Mouse (Mus musculus): Measurements from ENCODE around the gene Lix1. TPM values are rescaled to one million over a fixed set of nuclear protein-coding genes. Genes with fewer than 3 reads are reported as not detected.

The Lix1 gene
- polyA plus RNA-seq, 1 experiment from 2014 or later = 10.3 TPM

DNA sequence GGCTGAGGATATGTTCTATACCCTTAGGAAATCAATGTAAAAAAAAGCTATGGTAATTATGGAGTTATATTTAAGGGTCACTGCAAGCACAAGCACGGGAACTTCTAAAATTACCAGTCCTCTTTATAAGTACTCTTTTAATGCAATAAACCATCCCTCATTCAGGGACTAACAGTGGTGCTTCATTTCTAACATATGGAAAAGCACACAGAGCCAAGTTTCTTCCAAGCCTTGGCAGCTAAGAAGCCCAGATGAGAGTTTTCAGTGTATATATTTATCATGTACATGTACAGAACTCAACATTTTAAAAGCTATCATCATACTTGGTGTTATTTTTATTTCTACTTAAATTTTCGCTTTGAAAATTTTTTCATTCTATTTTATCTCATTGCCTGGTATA is 26.4 kb downstream of the Lix1 start:
- no peak for ATAC-seq (ENCODE audit: low read depth)
- Histone ChIP-seq H3K36me3 (ENCODE audit: control insufficient read depth, insufficient read depth, low read length) (no peaks in the 10 kb centered on the region), H3K9me3 (ENCODE audit: control insufficient read depth, low read length) (no peaks in the 10 kb centered on the region), H3K4me1 (ENCODE audit: control insufficient read depth, insufficient read depth, low read length) (no peaks in the 10 kb centered on the region), H3K4me2 (ENCODE audit: low read depth, low read length) (no peak overlapping the region), H3K9ac (replicated peaks; ENCODE audit: low read depth, low read length) (no peak overlapping the region), H3K27ac (ENCODE audit: low read depth, low read length) (no peak overlapping the region), H3K4me3 (ENCODE audit: low read depth, low read length) (no peak overlapping the region), H3K27me3 (ENCODE audit: control insufficient read depth, insufficient read depth, low read length) (no peaks in the 10 kb centered on the region)
- 87% methylated on average over 2 of the region's 2 CpGs for WGBS

GRCm38 (mm10) chr17:17433679-17434078 is 31.2 kb downstream of the Lix1 start:
- Histone ChIP-seq H3K27me3 (ENCODE audit: control insufficient read depth, insufficient read depth, low read length) (no peaks in the 10 kb centered on the region), H3K4me1 (ENCODE audit: control insufficient read depth, insufficient read depth, low read length) (no peaks in the 10 kb centered on the region), H3K36me3 (ENCODE audit: control insufficient read depth, insufficient read depth, low read length) (no peaks in the 10 kb centered on the region), H3K27ac (ENCODE audit: low read depth, low read length) (no peak overlapping the region), H3K9me3 (ENCODE audit: control insufficient read depth, low read length) (no peaks in the 10 kb centered on the region), H3K4me3 (ENCODE audit: low read depth, low read length) (no peak overlapping the region), H3K4me2 (ENCODE audit: low read depth, low read length) (no peak overlapping the region), H3K9ac (replicated peaks; ENCODE audit: low read depth, low read length) (no peak overlapping the region)
- no peak for ATAC-seq (ENCODE audit: low read depth)
- whole genome bisulfite sequencing = 77% methylated on average over 4 of the region's 4 CpGs

DNA sequence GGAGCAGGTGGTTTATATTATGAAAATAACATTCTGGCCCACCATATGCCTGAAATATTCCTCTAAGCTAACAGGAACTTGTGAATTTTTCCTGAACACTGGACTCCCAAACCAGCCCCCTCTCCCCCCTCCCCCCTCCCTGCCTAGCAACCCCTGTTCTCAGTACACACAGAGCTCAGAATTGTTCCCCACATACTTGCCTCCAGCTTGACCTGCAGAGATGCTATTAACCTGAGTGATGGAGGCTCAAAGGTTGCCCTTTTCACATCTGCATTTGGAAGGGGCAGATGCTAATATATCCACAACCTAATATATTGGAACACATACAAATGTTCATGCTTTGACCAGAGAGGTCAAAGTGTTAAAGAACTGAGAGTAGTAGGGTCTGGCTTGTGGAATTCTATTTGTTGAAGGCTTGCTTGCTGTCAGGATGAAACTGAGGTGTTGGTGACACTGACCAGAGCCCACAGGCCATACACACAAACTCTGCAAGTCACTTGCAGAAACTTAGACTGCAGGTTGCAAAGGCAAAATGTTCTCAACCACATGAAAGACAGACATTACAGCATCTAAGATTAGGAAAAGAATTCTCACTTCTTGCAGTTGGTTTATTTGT is 36.2 kb downstream of the Lix1 start:
- H3K9ac ChIP-seq (replicated peaks; ENCODE audit: low read depth, low read length) = no peak overlapping the region
- H3K36me3 ChIP-seq (ENCODE audit: control insufficient read depth, insufficient read depth, low read length) = no peaks in the 10 kb centered on the region
- no peaks in the 10 kb centered on the region for H3K4me1 ChIP-seq (ENCODE audit: control insufficient read depth, insufficient read depth, low read length)
- H3K9me3 ChIP-seq (ENCODE audit: control insufficient read depth, low read length) = no peaks in the 10 kb centered on the region
- no peaks in the 10 kb centered on the region for H3K27me3 ChIP-seq (ENCODE audit: control insufficient read depth, insufficient read depth, low read length)
- no peak overlapping the region for H3K4me3 ChIP-seq (ENCODE audit: low read depth, low read length)
- no peak overlapping the region for H3K4me2 ChIP-seq (ENCODE audit: low read depth, low read length)
- ATAC-seq (ENCODE audit: low read depth) = no peak
- H3K27ac ChIP-seq (ENCODE audit: low read depth, low read length) = no peak overlapping the region

GRCm38 (mm10) chr17:17441876-17442498 is 39.5 kb downstream of the Lix1 start:
- WGBS = 19% methylated on average over 4 of the region's 4 CpGs
- ATAC-seq (ENCODE audit: low read depth) = no peak
- Histone ChIP-seq H3K36me3 (ENCODE audit: control insufficient read depth, insufficient read depth, low read length) (no peaks in the 10 kb centered on the region), H3K9ac (replicated peaks; ENCODE audit: low read depth, low read length) (no peak overlapping the region), H3K4me1 (ENCODE audit: control insufficient read depth, insufficient read depth, low read length) (no peaks in the 10 kb centered on the region), H3K4me2 (ENCODE audit: low read depth, low read length) (no peak overlapping the region), H3K27me3 (ENCODE audit: control insufficient read depth, insufficient read depth, low read length) (no peaks in the 10 kb centered on the region), H3K27ac (ENCODE audit: low read depth, low read length) (no peak overlapping the region), H3K4me3 (ENCODE audit: low read depth, low read length) (no peak overlapping the region), H3K9me3 (ENCODE audit: control insufficient read depth, low read length) (no peaks in the 10 kb centered on the region)

DNA sequence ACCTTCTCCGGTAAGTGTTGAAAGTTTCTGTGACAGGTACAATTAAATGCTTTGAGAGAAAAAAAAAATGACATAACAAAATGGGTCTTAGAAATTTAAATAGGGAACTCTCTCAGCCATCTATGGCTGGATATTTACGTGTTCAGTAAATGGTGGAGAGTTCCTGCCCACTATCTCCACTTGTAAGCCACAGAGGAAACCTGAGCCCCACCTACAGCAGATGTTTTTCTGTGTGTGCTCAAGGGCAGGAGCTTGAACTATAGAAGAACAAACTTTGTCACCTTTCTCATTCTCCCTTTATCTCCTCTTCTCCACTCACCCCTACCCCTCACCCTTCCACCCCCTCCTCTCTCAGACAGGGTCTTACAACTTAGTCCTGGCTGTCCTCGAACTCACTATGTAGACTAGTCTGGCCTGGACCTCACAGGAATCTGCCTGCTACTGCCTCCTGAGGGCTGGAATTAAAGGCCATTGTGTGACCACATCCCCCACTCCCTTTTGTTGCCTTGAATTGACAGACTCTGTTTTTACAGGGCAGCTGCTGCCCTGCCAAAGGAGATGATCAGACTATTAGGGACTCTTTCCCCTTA is 41.9 kb downstream of the Lix1 start:
- Histone ChIP-seq H3K4me2 (ENCODE audit: low read depth, low read length) (no peak overlapping the region), H3K4me1 (ENCODE audit: control insufficient read depth, insufficient read depth, low read length) (0 out of 2 replicates have a peak, but pooled peaks cover 5% of the 10 kb centered on the region), H3K4me3 (ENCODE audit: low read depth, low read length) (no peak overlapping the region), H3K9ac (replicated peaks; ENCODE audit: low read depth, low read length) (no peak overlapping the region), H3K27ac (ENCODE audit: low read depth, low read length) (no peak overlapping the region), H3K9me3 (ENCODE audit: control insufficient read depth, low read length) (no peaks in the 10 kb centered on the region), H3K36me3 (ENCODE audit: control insufficient read depth, insufficient read depth, low read length) (no peaks in the 10 kb centered on the region), H3K27me3 (ENCODE audit: control insufficient read depth, insufficient read depth, low read length) (no peaks in the 10 kb centered on the region)
- 92% methylated on average over 3 of the region's 3 CpGs for WGBS
- no peak for ATAC-seq (ENCODE audit: low read depth)

DNA sequence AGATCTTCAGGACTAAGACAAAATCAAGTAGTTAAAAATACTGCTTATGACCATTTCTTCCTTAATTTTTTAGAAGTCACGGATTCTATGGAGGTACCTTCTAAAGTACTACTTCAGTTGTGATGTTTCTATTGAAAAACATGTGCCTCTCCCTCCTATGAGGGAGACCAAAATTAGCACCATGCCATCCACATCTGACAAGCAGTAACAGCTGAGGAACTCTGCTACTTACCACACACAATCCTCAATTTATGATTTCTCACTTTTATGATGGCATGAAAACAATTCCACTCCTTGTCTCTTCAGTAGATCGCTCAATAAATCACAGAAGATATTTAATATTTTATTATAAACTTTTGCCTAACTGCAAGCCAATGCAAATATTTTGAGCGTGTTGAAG is 44.2 kb downstream of the Lix1 start:
- no peak overlapping the region for H3K4me3 ChIP-seq (ENCODE audit: low read depth, low read length)
- 95% methylated on average over 3 of the region's 3 CpGs for WGBS
- no peak overlapping the region for H3K27ac ChIP-seq (ENCODE audit: low read depth, low read length)
- no peaks in the 10 kb centered on the region for H3K9me3 ChIP-seq (ENCODE audit: control insufficient read depth, low read length)
- H3K36me3 ChIP-seq (ENCODE audit: control insufficient read depth, insufficient read depth, low read length) = no peaks in the 10 kb centered on the region
- no peak overlapping the region for H3K9ac ChIP-seq (replicated peaks; ENCODE audit: low read depth, low read length)
- H3K4me1 ChIP-seq (ENCODE audit: control insufficient read depth, insufficient read depth, low read length) = 0 out of 2 replicates have a peak, but pooled peaks cover 6% of the 10 kb centered on the region
- H3K27me3 ChIP-seq (ENCODE audit: control insufficient read depth, insufficient read depth, low read length) = no peaks in the 10 kb centered on the region
- ATAC-seq (ENCODE audit: low read depth) = no peak
- H3K4me2 ChIP-seq (ENCODE audit: low read depth, low read length) = no peak overlapping the region

DNA sequence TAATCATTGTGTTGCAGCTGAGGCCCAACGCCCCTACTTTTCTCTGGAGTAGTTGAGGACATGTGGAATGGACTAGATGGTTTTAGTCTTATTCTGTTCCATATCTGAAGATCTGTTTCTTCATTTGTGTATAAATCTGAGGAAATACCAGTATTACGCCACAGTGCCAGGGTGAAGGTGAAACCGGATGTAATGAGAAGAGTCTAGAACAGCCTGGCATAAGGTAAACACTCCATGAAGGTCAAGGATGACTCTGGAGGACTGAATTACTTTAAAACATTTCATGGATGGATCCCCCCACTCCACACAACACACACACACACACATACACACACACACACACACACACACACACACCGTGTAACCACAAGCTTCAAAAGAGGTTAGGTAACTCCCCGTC is 45.3 kb downstream of the Lix1 start:
- Histone ChIP-seq H3K4me1 (ENCODE audit: control insufficient read depth, insufficient read depth, low read length) (0 out of 2 replicates have a peak, but pooled peaks cover 6% of the 10 kb centered on the region), H3K27me3 (ENCODE audit: control insufficient read depth, insufficient read depth, low read length) (no peaks in the 10 kb centered on the region), H3K4me3 (ENCODE audit: low read depth, low read length) (no peak overlapping the region), H3K36me3 (ENCODE audit: control insufficient read depth, insufficient read depth, low read length) (no peaks in the 10 kb centered on the region), H3K4me2 (ENCODE audit: low read depth, low read length) (no peak overlapping the region), H3K27ac (ENCODE audit: low read depth, low read length) (no peak overlapping the region), H3K9me3 (ENCODE audit: control insufficient read depth, low read length) (no peaks in the 10 kb centered on the region), H3K9ac (replicated peaks; ENCODE audit: low read depth, low read length) (no peak overlapping the region)
- 62% methylated on average over 5 of the region's 5 CpGs for WGBS
- 0 out of 2 replicates have a peak, but pooled peaks have one; percentile 35 for ATAC-seq (ENCODE audit: low read depth)

- ATAC-seq (ENCODE audit: low read depth) = peak; percentile 91
- no peaks in the 10 kb centered on the region for H3K9me3 ChIP-seq (ENCODE audit: control insufficient read depth, low read length)
- H3K27ac ChIP-seq (ENCODE audit: low read depth, low read length) = peak overlapping the region; percentile 49; the same call in 1 of the 2 replicates
- WGBS = 4% methylated on average over 17 of the region's 17 CpGs
- no peaks in the 10 kb centered on the region for H3K27me3 ChIP-seq (ENCODE audit: control insufficient read depth, insufficient read depth, low read length)
- H3K4me1 ChIP-seq (ENCODE audit: control insufficient read depth, insufficient read depth, low read length) = 0 out of 2 replicates have a peak, but pooled peaks cover 6% of the 10 kb centered on the region
- peak overlapping the region; percentile 37 for H3K4me3 ChIP-seq (ENCODE audit: low read depth, low read length)
- peak overlapping the region; percentile 56 for H3K9ac ChIP-seq (replicated peaks; ENCODE audit: low read depth, low read length)
- H3K36me3 ChIP-seq (ENCODE audit: control insufficient read depth, insufficient read depth, low read length) = no peaks in the 10 kb centered on the region
- peak overlapping the region; percentile 67 for H3K4me2 ChIP-seq (ENCODE audit: low read depth, low read length)
Measured at GRCm38 (mm10) chr17:17448737-17449440, 46.4 kb downstream of the Lix1 start.

GRCm38 (mm10) chr17:17449441-17449770 is 46.9 kb downstream of the Lix1 start:
- H3K4me2 ChIP-seq (ENCODE audit: low read depth, low read length) = peak overlapping the region; percentile 67
- WGBS = 2% methylated on average over 5 of the region's 5 CpGs
- no peak for ATAC-seq (ENCODE audit: low read depth)
- peak overlapping the region; percentile 37; the same call in 1 of the 2 replicates for H3K4me3 ChIP-seq (ENCODE audit: low read depth, low read length)
- H3K27me3 ChIP-seq (ENCODE audit: control insufficient read depth, insufficient read depth, low read length) = no peaks in the 10 kb centered on the region
- H3K27ac ChIP-seq (ENCODE audit: low read depth, low read length) = no peak overlapping the region
- H3K4me1 ChIP-seq (ENCODE audit: control insufficient read depth, insufficient read depth, low read length) = 0 out of 2 replicates have a peak, but pooled peaks cover 6% of the 10 kb centered on the region
- H3K36me3 ChIP-seq (ENCODE audit: control insufficient read depth, insufficient read depth, low read length) = no peaks in the 10 kb centered on the region
- no peaks in the 10 kb centered on the region for H3K9me3 ChIP-seq (ENCODE audit: control insufficient read depth, low read length)
- peak overlapping the region; percentile 56; the same call in 1 of the 2 replicates for H3K9ac ChIP-seq (replicated peaks; ENCODE audit: low read depth, low read length)
